9 mouse cellular contexts compared by ENCODE assay signal in the genomic region with DNA sequence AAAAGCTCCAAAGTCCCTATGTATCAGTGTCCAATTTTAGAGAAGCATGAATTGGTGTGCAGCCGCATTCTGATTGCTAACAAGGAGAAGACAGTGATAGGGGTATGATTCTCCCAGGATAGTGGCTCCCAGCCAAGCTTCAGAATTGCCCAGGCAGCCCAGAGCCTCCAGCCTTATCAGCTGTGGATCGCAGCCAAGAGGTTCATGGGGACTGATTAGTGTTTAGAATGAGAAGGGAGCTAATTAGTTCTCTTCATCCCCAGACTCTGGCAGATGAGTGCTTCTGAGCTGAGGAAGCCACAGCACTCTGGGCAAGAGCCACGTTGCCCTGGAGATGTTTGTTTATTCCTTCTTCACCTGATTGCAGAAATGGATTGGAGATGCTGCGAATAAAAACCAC.
A peak's percentile ranks its signal among the peaks of the same experiment; 100 is the strongest.
DNase-seq lines count a peak whose midpoint lies in the region; ATAC-seq lines count a peak whose summit lies in the region.
"Had no signal": no experiment of that assay in that cellular context is flagged by ENCODE, and none has a peak within 500 bp of the region (broad histone marks: within the 10 kb centered on the region; RNA-seq: fewer than 3 reads in every experiment).

No protein-coding gene starts in this region.

- DNase-seq in kidney, postnatal 14 days, result peak; percentile 5
- DNase-seq in kidney, postnatal 25 days, result no peak
- DNase-seq in cerebellum, adult 8-10 months, result peak; percentile 11
- peak; percentile 81 for DNase-seq in hindbrain, embryonic 14.5 days (ENCODE audit: low spot score)
- peak; percentile 40 for DNase-seq in lung, postnatal 14 days
- peak; percentile 26 for DNase-seq in testis, postnatal 14 days (ENCODE audit: low spot score)
- no peak for DNase-seq in natural killer cell, adult 2 months (ENCODE audit: low spot score in 2 of 2)
- no peak for DNase-seq in kidney, adult 11 months

- H3K9me3 ChIP-seq in hindbrain, embryonic 14.5 days (ENCODE audit: control insufficient read depth, low read length), result no peaks in the 10 kb centered on the region

- no peaks in the 10 kb centered on the region for H3K36me3 ChIP-seq in hindbrain, embryonic 14.5 days (replicated peaks; ENCODE audit: control insufficient read depth, insufficient read depth)

- ATAC-seq in hindbrain, embryonic 14.5 days (ENCODE audit: low FRiP score), result peak; percentile 90

- 36% methylated on average over 4 of the region's 4 CpGs for WGBS in hindbrain, embryonic 14.5 days

- H3K4me3 ChIP-seq in hindbrain, embryonic 14.5 days (replicated peaks; ENCODE audit: low read length), result no peak overlapping the region
- H3K4me3 ChIP-seq: erythroblast, embryonic 14.5 days had no signal

- no peak overlapping the region for H3K27ac ChIP-seq in hindbrain, embryonic 14.5 days

- no peaks in the 10 kb centered on the region for H3K27me3 ChIP-seq in hindbrain, embryonic 14.5 days (ENCODE audit: control insufficient read depth, insufficient read depth, low read length)

- no peak overlapping the region for H3K9ac ChIP-seq in hindbrain, embryonic 14.5 days

- H3K4me1 ChIP-seq in hindbrain, embryonic 14.5 days (replicated peaks; ENCODE audit: control insufficient read depth, insufficient read depth, low read length), result 0 out of 2 replicates have a peak, but pooled peaks cover 11% of the 10 kb centered on the region

- no peak overlapping the region for H3K4me2 ChIP-seq in hindbrain, embryonic 14.5 days (replicated peaks)

Comparison
In these comparisons a context has a peak if more than half of its experiments do, and no peak if none do; other contexts are left out.
1. DNase-seq: peak in kidney, postnatal 14 days (single experiment), cerebellum, adult 8-10 months (single experiment), hindbrain, embryonic 14.5 days (single experiment), lung, postnatal 14 days (single experiment) and testis, postnatal 14 days (single experiment); none in kidney, postnatal 25 days (0 of 2), natural killer cell, adult 2 months (0 of 2) and kidney, adult 11 months (single experiment).